Mouse (Mus musculus) cerebral cortex, adult 2 months (tissue): ENCODE results near the gene Acot10.

Source experiments
- WGBS: fragments of 180-500 bp; shearing (Covaris S2); methylation state at CpG from one replicate; pipeline ENCODE4 v1.1.7; 2018; 5-methylcytosine and 5-hydroxymethylcytosine counted together

Acot10 gene

GRCm38 (mm10) chr15:20666650-20667049 lies at the start of gene Acot10:
Gene Acot10, minus strand, starts transcription at chr15:20666750.
- 93% methylated on average over 10 of the region's 10 CpGs for WGBS

- WGBS: 48% methylated on average over 4 of the region's 4 CpGs
Observed at GRCm38 (mm10) chr15:20711859-20712258, 45.3 kb upstream of the Acot10 start.

- 79% methylated on average over 5 of the region's 5 CpGs for WGBS
Observed at GRCm38 (mm10) chr15:20696229-20696628, 29.7 kb upstream of the Acot10 start.

- 75% methylated on average over 5 of the region's 5 CpGs for WGBS
Observed at GRCm38 (mm10) chr15:20684200-20684599, 17.6 kb upstream of the Acot10 start.

GRCm38 (mm10) chr15:20682719-20683118 lies 16.2 kb upstream of the Acot10 start:
- WGBS: 82% methylated on average over 2 of the region's 2 CpGs

GRCm38 (mm10) chr15:20669507-20669906 lies 3.0 kb upstream of the Acot10 start:
- WGBS: 45% methylated on average over 2 of the region's 2 CpGs

- WGBS: 59% methylated on average over 1 of the region's 1 CpGs
Observed at GRCm38 (mm10) chr15:20667989-20668388, 1.4 kb upstream of the Acot10 start.

- 46% methylated on average over 2 of the region's 2 CpGs for WGBS
Observed at GRCm38 (mm10) chr15:20660221-20660620, 6.3 kb downstream of the Acot10 start.

GRCm38 (mm10) chr15:20642905-20643414 lies 23.6 kb downstream of the Acot10 start:
- WGBS: 76% methylated on average over 3 of the region's 3 CpGs

- WGBS: 81% methylated on average over 2 of the region's 2 CpGs
Observed at GRCm38 (mm10) chr15:20639155-20639554, 27.4 kb downstream of the Acot10 start.

- WGBS: 44% methylated on average over 2 of the region's 2 CpGs
Observed at GRCm38 (mm10) chr15:20634593-20634992, 32.0 kb downstream of the Acot10 start.
